Mouse (Mus musculus) mouse embryonic stem cell (cell line): ENCODE data around the gene Ltb.

Source experiments
- in situ Hi-C, 2 experiments: fragments of 300-500 bp; cut with MboI; formaldehyde crosslinking; loops; 1 replicate in 1 of 2; 3 replicates in 1 of 2; pipeline ENCODE4 v1.14.3; 2019 to 2020; ENCODE audit warnings: low sequenced_read_pairs in 2 of 2, low pct_unique_long_range_greater_than_20kb in 1 of 2, mixed read lengths in 1 of 2; ENCODE audit not compliant: unreplicated experiment in 1 of 2

Gene Ltb

DNA sequence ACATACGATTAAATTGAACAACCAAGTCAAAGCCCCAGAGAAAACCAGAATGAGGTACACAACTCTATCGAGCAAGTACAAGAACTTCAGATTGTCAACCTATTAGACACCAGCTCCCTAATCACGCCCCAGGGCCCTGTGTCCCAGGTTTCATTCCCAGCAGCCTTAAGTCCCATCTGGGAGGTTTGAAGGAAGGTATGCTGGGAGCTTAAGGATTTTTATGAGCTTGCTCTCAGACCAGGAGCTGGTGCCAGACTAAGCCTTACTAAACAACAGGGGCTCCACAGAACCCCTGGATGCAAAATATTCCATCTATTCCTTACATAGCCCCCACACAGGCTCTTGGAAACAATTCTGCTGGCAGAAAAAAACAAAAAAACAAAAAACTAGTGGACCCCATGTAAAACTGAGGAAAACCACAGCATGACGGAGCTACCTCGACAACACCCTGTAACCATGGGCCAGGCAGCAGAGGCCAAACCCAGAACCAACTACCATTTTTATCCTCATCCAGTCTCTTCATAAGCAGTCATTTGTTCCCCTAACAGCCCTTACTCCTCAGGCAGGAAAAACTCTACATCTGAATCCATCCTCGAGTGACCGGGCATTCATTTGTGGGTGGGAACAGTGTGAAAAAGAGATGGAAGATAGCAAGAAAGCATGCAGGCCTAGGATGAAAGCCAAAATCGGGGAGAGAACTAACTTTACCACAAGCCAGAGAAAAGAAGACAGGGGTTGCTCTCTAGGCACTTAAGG lies 30.7 kb upstream of the Ltb start:
- in situ Hi-C loops: no loop called here

DNA sequence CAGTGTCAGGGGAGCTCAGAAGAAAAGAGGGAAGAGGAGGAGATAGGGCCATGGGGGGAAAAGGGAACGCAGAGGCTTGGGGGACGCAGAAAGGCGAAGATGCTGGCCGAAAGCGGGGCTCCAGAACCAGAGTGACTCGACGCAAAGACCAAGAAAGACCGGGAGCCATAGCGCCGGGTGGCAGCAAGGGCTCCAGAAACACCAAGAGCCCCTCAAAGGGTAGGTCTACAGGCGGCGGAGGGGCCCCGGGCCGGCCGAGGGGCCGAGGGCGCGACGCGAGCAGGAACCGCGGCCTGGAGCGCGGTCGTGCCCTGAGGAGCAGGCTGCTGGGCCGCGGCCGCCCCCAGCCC lies 30.0 kb upstream of the Ltb start:
- in situ Hi-C loops: no loop called here

DNA sequence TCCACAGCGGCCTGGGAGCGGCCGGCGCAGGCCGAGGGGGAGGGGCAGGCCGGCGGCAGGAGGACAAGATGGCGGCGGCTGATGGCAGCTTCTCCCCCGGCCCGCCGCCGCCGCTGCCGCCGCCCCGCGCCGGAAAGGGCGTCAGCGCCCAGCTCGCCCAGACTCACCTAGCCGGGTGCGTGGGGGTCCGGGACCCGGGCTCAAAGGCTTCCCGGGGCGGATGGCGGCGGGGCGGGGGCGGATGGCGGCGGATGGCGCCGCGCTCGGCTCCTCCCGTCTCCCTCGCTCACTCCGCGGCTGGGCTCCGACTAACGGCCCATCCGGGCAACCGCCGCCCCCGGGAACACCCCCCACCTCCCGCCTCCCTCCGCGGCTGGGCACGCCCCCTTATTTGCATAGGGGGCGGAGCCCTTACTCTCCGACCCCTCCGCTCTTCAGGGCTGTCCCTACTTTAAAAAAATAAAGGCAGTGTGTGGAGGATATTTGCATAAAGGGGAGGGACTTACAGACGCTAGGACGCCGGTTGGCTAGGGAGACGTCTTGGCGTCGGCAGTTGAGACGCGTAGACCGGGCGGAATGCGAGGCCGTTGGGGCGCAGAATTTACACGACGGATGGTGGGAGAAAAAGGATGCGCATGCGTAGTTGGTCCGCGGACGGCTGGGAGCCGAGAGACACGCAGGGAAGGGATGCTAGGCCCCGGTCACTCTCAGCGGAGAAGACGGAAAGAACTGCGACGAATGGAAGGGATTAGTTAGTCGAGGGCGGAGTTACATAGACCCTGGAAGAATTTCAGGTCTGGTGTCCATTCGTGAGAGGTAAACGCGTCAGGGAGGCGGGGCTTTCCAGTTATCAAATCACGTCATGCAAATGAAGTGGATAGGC lies 29.4 kb upstream of the Ltb start, which contains the start of gene Prrc2a:
TSS of gene Prrc2a (minus strand) at position 330 of the 883 bp plus-strand sequence.
- in situ Hi-C loops: loop anchor here in 1 of 2 experiments (5.0 kb wide), 1 partner anchor 67 kb away; the partner anchor contains the start of gene Atp6v1g2

DNA sequence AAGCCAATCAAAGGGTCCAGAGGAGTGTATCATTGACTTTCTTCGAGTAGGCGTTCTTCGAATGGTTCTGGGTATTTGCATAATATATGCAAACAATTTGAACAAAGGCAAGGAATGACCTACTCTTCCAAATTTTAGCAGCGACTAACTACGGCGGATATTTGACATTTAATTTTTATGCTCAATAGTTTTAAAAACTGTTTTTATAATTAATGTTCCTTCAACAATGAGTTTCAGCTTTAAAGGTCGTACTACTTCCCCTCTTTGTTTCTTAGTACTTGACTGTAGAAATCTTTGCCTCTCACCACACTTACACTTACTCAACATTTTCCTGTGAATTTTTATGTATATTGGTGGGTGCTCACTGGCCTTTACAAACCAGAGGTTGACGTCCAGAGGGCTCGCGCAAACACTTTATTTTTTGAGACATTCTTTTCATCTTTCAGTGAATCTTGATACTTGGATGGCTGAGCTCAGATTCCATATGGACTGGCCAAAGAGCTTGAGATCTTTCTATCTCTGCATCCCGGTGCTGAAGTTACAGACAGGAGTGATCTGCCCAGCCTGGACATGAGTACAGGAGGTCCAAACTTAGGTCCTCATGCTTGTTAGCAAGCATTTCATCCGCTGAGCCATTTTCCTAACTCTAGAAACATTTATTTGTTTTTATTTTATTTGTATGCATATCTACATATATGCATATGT lies 28.6 kb upstream of the Ltb start:
- in situ Hi-C loops: loop anchor here in 1 of 2 experiments (5.0 kb wide), 1 partner anchor 67 kb away; the partner anchor contains the start of gene Atp6v1g2

DNA sequence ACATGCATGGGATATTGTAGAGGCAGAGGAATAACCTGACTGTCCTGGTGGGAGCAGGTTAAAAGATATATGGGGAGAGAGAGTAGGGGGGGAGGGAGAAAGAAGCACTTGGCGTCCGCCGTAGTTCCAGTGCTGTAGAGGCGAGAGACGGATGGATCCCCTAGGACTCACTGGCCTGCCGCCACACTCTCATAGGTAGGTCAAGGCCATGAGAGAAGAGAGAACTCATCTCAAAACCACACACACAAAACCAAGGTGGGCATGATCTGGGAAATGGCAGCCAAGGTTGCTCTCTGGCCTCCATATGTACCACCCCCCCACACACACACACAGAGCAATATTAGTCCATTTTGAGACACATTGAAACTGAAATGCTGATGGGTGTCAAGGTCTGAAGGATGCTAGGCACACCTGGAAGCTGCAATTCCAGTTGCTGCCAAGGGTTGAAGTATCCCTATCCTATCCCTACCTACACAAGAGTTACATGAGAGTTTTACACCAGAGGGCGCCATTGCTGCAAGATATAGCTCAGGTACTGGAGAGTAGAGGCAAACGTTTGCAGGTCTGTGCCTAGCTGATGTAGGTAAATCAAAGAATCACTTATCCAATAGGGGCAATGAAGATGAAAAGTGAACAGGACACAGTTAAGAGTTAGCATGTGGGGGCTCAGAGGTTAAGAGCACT lies 27.7 kb upstream of the Ltb start:
- in situ Hi-C loops: loop anchor here in 1 of 2 experiments (5.0 kb wide), 1 partner anchor 66 kb away; the partner anchor contains the start of gene Atp6v1g2

DNA sequence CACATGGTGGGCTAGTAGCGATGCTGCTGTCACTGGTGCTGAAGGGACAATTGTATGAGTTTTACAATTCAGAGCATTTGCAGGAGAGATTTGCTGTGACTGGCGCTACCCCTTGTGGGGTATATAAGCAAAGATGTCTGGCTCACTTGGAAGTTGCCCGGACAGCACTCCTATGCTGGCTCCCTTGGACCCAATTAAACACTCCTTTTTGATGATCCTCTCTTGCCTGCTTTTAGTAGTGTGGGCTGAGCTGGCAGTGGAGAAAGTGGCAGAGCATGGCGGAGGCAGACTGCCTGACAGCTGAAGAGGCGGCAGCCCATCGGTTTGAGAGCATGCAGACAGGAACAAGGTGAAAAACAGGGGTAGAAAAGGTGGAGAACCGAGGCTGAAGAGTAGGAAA lies 26.4 kb upstream of the Ltb start:
- in situ Hi-C loops: loop anchor here in 1 of 2 experiments (5.0 kb wide), 1 partner anchor 65 kb away; the partner anchor contains the start of gene Atp6v1g2

DNA sequence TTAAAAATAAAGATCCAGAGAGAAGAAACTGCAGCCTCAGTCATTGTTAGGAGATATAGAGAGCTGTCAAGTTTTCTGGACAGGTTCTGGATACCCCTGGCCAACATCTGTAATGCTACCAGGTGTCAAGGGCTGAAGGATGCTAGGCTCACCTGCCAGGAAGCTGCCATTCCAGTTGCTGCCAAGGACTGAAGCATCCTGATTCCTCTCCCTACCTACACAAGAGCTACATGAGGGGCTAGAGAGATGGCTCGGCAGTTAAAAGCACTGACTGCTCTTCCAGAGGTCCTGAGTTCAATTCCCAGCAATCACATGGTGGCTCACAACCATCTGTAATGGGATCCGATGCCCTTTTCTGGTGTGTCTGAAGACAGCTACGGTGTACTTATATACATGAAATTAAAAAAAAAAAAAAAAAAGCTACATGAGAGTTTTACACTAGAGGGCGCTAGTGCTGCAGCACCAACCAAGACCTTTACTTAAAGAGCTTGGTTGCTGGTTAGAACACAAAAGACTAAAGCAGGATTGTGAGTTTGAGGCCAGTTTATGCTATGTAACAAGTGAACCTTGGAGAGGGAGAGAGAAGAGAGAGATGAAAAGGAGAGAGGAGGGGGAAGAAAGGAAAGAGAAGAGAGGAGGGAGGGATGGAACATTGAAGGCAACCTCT lies 25.6 kb upstream of the Ltb start:
- in situ Hi-C loops: loop anchor here in 1 of 2 experiments (5.0 kb wide), 1 partner anchor 64 kb away; the partner anchor contains the start of gene Atp6v1g2

DNA sequence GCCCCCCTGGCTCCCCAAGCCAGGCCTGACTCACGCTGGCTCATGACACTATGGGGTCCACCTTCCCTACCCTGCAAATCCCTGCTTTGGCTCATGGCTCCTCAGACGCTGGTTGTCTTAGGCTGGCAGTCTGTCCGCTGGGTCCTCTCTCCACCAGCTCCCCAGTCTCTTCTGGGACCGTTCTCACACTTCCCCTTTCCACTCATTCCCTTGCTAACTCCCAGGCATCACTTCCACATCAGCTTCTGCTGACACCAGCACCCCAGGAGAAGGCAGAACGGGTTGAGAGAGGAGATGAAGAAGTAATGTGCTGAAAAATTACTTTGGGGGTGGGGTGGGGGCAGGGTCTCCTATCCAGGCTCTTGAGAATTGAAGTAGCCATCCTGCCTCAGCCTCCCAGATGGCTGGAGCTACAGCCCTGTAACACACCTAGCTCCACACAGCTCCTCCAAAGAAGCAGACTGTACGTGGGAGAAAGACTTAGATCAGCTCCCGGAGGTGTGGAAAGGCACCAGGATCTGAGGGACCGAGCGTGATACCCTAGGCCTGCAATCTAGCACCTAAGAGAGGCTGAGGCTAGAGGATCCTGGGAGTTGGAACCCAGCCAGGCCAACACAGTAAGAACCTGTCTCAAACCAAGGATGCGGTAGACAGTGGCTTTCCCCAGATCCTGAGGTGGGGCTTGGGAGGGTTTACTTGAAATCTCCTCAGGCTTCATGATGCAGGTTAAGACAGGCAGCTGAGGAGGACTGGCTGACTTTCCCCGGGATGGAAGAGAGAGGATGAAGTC lies 21.6 kb upstream of the Ltb start:
- in situ Hi-C loops: no loop called here

DNA sequence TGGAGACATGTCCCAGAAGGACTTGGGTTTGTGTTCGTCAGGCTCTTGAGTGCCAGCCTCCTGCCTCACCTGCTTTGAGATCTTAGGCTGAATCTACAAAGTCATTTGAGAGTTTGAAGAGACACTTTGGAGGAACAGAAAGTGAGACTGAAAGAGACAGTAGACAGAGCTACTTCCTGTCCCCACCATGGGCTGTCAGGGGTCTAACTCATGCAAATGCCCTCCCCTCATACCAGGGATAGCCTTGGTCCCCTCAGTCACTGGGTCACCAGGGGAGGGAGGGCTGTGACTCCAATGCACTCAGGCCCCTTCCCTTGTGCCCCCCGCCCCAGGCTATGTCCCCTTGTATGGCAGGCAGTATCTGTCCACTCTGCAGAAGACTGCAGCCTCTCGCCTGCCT lies 20.9 kb upstream of the Ltb start:
- in situ Hi-C loops: no loop called here

DNA sequence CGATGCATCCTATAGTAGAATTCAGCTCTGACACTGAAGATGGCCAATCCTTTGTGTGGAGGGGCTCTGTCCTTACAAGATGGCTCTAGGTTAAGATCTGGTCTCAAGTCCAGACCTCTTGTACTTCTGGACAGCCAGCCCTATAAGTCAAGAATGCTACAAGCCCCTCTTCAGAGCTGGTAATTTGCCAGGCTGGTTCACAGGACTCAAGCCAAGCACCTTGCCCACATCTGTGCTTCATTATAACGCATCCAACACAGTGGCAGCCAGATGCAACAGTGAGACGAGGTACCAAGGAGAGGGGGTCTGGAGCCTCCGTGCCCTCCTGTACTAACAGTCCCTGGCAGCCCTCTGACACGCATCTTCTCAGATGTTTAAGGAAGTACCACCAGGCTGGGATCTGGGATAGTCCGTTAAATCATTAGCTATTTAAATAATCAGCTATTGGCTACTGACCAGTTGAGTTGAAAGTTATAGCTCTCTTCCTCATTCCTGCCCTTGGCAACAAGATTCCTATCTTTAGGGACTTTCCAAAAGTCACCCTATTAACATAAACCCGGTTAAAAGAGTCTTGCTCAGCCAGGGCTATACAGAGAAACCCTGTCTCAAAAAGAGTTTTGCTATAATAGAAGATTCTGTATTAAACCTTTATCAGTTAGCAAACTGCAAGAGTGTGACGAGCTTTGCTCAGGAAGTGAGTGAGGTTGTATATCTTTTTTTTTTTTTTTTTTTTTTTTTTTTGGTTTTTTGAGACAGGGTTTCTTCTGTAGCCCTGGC lies 19.9 kb upstream of the Ltb start:
- in situ Hi-C loops: no loop called here

DNA sequence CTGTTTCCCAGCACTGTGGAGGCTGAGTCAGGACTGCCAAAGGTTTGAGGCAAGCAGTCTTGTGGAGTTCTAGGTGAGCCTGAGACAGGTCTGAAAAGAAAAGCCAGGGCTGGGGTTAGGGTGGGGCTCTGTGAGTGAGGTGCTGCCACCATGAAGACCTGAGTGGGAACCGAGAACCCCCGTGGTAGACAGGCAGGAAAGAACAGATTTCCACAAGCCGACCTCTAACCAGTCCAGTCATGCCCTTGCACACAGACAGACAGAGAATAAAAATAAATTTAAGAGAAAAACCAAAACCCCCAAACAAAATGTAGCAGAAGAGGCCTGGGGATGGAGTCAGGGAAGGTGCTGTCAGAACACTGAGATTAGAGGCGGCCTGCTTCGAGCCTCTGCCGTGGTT lies 18.9 kb upstream of the Ltb start:
- in situ Hi-C loops: loop anchor here in 1 of 2 experiments (5.0 kb wide), 1 partner anchor 57 kb away; the partner anchor contains the start of gene Atp6v1g2

DNA sequence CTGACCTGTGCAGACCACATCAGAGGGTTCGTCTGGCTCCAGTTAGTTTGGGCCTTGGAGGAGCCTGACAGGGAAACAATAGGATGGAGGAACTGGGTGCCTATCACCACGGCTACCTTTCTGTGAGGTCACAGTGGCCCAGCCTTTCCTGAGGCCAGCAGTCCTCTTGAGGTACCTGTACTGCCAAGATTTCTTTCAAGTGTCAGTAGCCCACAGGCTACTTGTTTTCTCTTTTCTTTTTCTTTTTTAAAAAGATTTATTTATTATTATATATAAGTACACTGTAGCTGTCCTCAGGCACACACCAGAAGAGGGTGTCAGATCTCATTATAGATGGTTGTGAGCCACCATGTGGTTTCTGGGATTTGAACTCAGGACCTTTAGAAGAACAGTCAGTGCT lies 18.3 kb upstream of the Ltb start, which contains the start of gene Aif1:
TSS of gene Aif1 (minus strand) at position 101 of the 400 bp plus-strand sequence.
- in situ Hi-C loops: loop anchor here in 1 of 2 experiments (5.0 kb wide), 1 partner anchor 56 kb away; the partner anchor contains the start of gene Atp6v1g2

DNA sequence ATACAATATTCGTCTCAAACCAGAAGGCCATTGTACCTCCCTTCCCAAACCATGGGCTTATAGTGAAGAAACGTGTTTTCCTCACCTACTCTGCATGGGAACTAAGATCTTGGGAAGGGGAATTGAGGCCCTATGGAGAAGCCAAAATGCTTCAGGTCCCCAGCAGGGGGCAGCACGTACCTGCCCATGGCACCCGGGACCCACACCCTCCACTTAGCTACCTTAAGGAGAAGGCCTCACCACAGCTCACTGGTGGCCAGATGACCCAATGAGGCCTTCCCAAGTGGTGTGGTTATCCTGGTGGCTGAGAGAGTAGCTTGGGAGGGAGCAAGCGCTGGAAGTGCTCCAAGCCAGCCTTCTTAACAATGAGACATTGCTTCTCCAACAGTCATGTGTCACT lies 15.7 kb upstream of the Ltb start:
- in situ Hi-C loops: loop anchor here in 1 of 2 experiments (5.0 kb wide), 1 partner anchor 54 kb away; the partner anchor contains the start of gene Atp6v1g2

DNA sequence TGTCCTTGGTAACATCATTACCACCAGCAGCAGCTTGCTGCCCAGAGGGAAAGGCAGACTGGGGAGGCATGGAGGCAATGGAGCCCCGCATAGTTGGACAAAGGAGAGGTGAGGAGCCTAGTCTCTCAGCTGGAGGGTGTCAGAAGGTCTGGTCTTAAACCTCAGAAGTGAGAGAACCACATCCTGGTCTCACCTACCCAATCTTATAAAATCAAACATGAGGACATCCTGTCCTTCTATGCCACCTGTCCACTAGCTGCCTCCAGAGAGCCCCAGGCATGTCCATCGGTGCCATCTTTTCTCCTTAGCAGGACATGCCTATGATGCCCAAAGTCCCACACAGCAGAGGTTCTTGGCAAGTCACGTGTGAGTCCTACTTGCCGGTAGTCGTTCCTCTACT lies 14.1 kb upstream of the Ltb start:
- in situ Hi-C loops: no loop called here

DNA sequence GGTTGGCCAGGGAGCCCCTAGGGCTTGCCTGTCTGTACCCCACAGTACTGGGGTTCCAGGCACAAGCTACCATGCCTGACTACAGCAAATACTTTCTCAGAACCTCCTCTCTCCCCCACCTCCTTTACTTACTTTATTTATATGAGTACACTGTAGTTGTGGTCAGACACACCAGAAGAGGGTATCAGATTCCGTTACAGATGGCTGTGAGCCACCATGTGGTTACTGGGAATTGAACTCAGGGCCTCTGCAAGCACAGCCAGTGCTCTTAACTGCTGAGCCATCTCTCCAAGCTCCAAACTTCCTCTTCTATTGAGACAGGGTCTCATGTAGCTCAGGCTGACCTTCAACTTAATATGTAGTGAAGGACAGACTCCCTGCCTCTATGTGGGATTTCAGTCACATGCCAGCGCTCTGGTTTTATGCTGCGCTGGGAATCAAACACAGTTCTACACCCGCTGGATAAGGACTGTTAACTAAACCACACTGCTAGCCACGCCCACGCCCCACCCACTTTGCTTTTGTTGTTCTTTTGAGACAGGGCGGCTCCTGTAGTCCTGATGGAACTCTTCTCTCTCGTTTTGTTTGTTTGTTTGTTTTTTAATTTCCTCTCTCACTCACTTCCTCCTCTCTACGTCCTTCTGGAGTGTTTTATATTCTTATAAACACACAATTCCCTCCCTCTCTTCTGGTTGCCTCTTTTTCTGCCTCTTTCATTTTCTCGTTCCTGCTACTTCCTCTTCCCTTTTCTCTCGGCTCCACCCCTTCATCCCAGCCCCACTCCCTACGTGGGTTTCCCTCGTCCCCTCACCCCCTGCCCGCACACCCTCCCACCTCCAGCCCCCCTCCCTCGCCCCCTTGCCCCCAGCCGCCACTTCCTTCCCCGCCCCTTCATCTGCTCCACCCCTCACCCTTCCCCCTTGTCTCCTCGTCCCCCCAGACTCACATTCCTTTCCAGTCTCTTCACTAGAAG lies 8.3 kb upstream of the Ltb start:
- in situ Hi-C loops: no loop called here
